Mouse (Mus musculus): ENCODE data around the gene Bola1. TPM values are rescaled to one million over a fixed set of nuclear protein-coding genes. Genes with fewer than 3 reads are reported as not detected.
"Not testable (repeated sequence)": the region's sequence is repeated elsewhere in the genome, so short reads cannot be mapped to it uniquely, and the experiment has no call there.

Bola1 gene
- 10 to 100 TPM; 16.2 to 16.7 TPM for total RNA-seq (2021)
- long read RNA-seq, experiment 1, transcript Bola1-201 (2 exons, 729 nt), result major isoform, 17 of 24 reads
- long read RNA-seq, experiment 1, partial matches to known transcripts, result 0 of 24 reads
- long read RNA-seq, experiment 1, other reads (novel, unspliced or antisense), result 7 of 24 reads
- long read RNA-seq, experiment 2, transcript Bola1-201 (2 exons, 729 nt), result major isoform, 18 of 25 reads
- long read RNA-seq, experiment 2, partial matches to known transcripts, result 0 of 25 reads
- long read RNA-seq, experiment 2, other reads (novel, unspliced or antisense), result 7 of 25 reads

- peak within 1 kb of the TSS; percentile 90 for H3K4me3 ChIP-seq
- H3K27ac ChIP-seq, result peak within 1 kb of the TSS; percentile 100
- no peak for TF ChIP-seq CTCF (conservative IDR thresholded peaks at IDR 0.05)
- DNase-seq (ENCODE audit: low spot score in 2 of 2), result peak; percentile 75 to 90
These were observed at the start of gene Bola1, which contains the start of gene Hist2h2ab for GRCm38 (mm10) chr3:96219661-96220130. Bola1 (minus strand) TSS chr3:96219709. Hist2h2ab (plus strand) TSS chr3:96219865.

- not testable (repeated sequence) for DNase-seq (ENCODE audit: low spot score in 2 of 2)
- peak overlapping the region; percentile 92 for H3K27ac ChIP-seq
- 0 out of 2 replicates have a peak, but pooled peaks have one; percentile 5 for TF ChIP-seq CTCF (conservative IDR thresholded peaks at IDR 0.05)
- peak overlapping the region; percentile 81 for H3K4me3 ChIP-seq
These were observed 49.4 kb upstream of the Bola1 start for GRCm38 (mm10) chr3:96268776-96269378.

- peak within 1 kb of the TSS; percentile 81 for H3K4me3 ChIP-seq
- peak; percentile 6; the same call in 1 of the 2 replicates for TF ChIP-seq CTCF (conservative IDR thresholded peaks at IDR 0.05)
- DNase-seq (ENCODE audit: low spot score in 2 of 2), result peak; percentile 76 to 86
- H3K27ac ChIP-seq, result peak within 1 kb of the TSS; percentile 92
These were observed 48.7 kb upstream of the Bola1 start, which contains the start of gene Hist2h3b for GRCm38 (mm10) chr3:96268051-96268775. Hist2h3b (plus strand) TSS chr3:96268654.

GRCm38 (mm10) chr3:96267541-96267940, 48.0 kb upstream of the Bola1 start:
- TF ChIP-seq CTCF (conservative IDR thresholded peaks at IDR 0.05), result no peak
- peak overlapping the region; percentile 51; the same call in 1 of the 2 replicates for H3K4me3 ChIP-seq

GRCm38 (mm10) chr3:96266132-96266710, 46.7 kb upstream of the Bola1 start:
- no peak for TF ChIP-seq CTCF (conservative IDR thresholded peaks at IDR 0.05)
- H3K27ac ChIP-seq, result no peak overlapping the region
- no peak for DNase-seq (ENCODE audit: low spot score in 2 of 2)
- H3K4me3 ChIP-seq, result no peak overlapping the region

More at GRCm38 (mm10) chr3:96267541-96267940, 48.0 kb upstream of the Bola1 start:
- H3K27ac ChIP-seq, result peak overlapping the region; percentile 92
- no peak for DNase-seq (ENCODE audit: low spot score in 2 of 2)

GRCm38 (mm10) chr3:96264404-96264949, 45.0 kb upstream of the Bola1 start:
- TF ChIP-seq CTCF (conservative IDR thresholded peaks at IDR 0.05), result no peak
- DNase-seq (ENCODE audit: low spot score in 2 of 2), result no peak
- Histone ChIP-seq H3K4me3 (no peak overlapping the region; the same call in 1 of the 2 replicates), H3K27ac (peak overlapping the region; percentile 99)

GRCm38 (mm10) chr3:96263558-96264403, 44.3 kb upstream of the Bola1 start:
- DNase-seq (ENCODE audit: low spot score in 2 of 2), result no peak
- H3K4me3 ChIP-seq, result peak overlapping the region; percentile 68
- H3K27ac ChIP-seq, result peak overlapping the region; percentile 99
- no peak for TF ChIP-seq CTCF (conservative IDR thresholded peaks at IDR 0.05)

- peak within 1 kb of the TSS; percentile 68 for H3K4me3 ChIP-seq
- DNase-seq (ENCODE audit: low spot score in 2 of 2), result peak; percentile 97 to 98
- peak; percentile 83 for TF ChIP-seq CTCF (conservative IDR thresholded peaks at IDR 0.05)
- H3K27ac ChIP-seq, result peak within 1 kb of the TSS; percentile 99
These were observed 43.6 kb upstream of the Bola1 start, which contains the start of gene Hist2h4 for GRCm38 (mm10) chr3:96262979-96263550. Hist2h4 (minus strand) TSS chr3:96263311.

- TF ChIP-seq CTCF (conservative IDR thresholded peaks at IDR 0.05), result no peak
- Histone ChIP-seq H3K4me3 (peak overlapping the region; percentile 68), H3K27ac (peak overlapping the region; percentile 99)
- peak; percentile 70 to 88 for DNase-seq (ENCODE audit: low spot score in 2 of 2)
These were observed 42.8 kb upstream of the Bola1 start for GRCm38 (mm10) chr3:96262216-96262875.

- peak; percentile 53 for TF ChIP-seq CTCF (conservative IDR thresholded peaks at IDR 0.05)
- no peak for DNase-seq (ENCODE audit: low spot score in 2 of 2)
- H3K4me3 ChIP-seq, result peak overlapping the region; percentile 68
- H3K27ac ChIP-seq, result peak overlapping the region; percentile 99
These were observed 42.1 kb upstream of the Bola1 start for GRCm38 (mm10) chr3:96261623-96262022.
